Mouse (Mus musculus) CD4-positive, CD25-positive, alpha-beta regulatory T cell, adult 4 months (primary cell): ENCODE results near the gene Akap1. TPM values are rescaled to one million over a fixed set of nuclear protein-coding genes. Genes with fewer than 3 reads are reported as not detected.

Experiments used
- ATAC-seq: one replicate; pipeline ENCODE4 v1.8.0; 2017
- polyA plus RNA-seq, 2 experiments: library from polyadenylated mRNA; unstranded; fragments of 100-300 nt; shearing (Covaris generic); gene quantifications; one replicate each; pipeline ENCODE4 v1.2.1; 2017

Gene Akap1
- polyA plus RNA-seq, 2 experiments from 2014 or later, result 1.3 to 1.6 TPM

GRCm38 (mm10) chr11:88873667-88874030 is 9.3 kb upstream of the Akap1 start:
- no peak for ATAC-seq

- ATAC-seq, result no peak
These were observed 8.8 kb upstream of the Akap1 start for GRCm38 (mm10) chr11:88873027-88873666.

- ATAC-seq, result no peak
These were observed 5.1 kb upstream of the Akap1 start for GRCm38 (mm10) chr11:88869443-88869842.

GRCm38 (mm10) chr11:88863904-88864457 is 405 bp downstream of the Akap1 start:
- no peak for ATAC-seq

GRCm38 (mm10) chr11:88863071-88863903 is 1.1 kb downstream of the Akap1 start:
- no peak for ATAC-seq

GRCm38 (mm10) chr11:88862355-88862754 is 2.0 kb downstream of the Akap1 start:
- ATAC-seq, result no peak

- no peak for ATAC-seq
These were observed 3.3 kb downstream of the Akap1 start for GRCm38 (mm10) chr11:88861060-88861459.

GRCm38 (mm10) chr11:88860641-88861040 is 3.7 kb downstream of the Akap1 start:
- ATAC-seq, result no peak

- no peak for ATAC-seq
These were observed 6.9 kb downstream of the Akap1 start for GRCm38 (mm10) chr11:88857311-88858005.

GRCm38 (mm10) chr11:88856383-88856782 is 8.0 kb downstream of the Akap1 start:
- ATAC-seq, result no peak

- no peak for ATAC-seq
These were observed 8.6 kb downstream of the Akap1 start for GRCm38 (mm10) chr11:88855795-88856194.

- ATAC-seq, result no peak
These were observed 10.8 kb downstream of the Akap1 start for GRCm38 (mm10) chr11:88853588-88853987.

GRCm38 (mm10) chr11:88852806-88853205 is 11.6 kb downstream of the Akap1 start:
- no peak for ATAC-seq

- ATAC-seq, result no peak
These were observed 13.1 kb downstream of the Akap1 start for GRCm38 (mm10) chr11:88851049-88851825.

- ATAC-seq, result no peak
These were observed 14.7 kb downstream of the Akap1 start for GRCm38 (mm10) chr11:88849732-88850131.

GRCm38 (mm10) chr11:88849284-88849683 is 15.1 kb downstream of the Akap1 start:
- ATAC-seq, result no peak

GRCm38 (mm10) chr11:88848590-88848989 is 15.8 kb downstream of the Akap1 start:
- no peak for ATAC-seq

GRCm38 (mm10) chr11:88847281-88848006 is 16.9 kb downstream of the Akap1 start:
- no peak for ATAC-seq

GRCm38 (mm10) chr11:88844384-88844783 is 20.0 kb downstream of the Akap1 start:
- no peak for ATAC-seq

- no peak for ATAC-seq
These were observed 21.1 kb downstream of the Akap1 start for GRCm38 (mm10) chr11:88843305-88843704.

GRCm38 (mm10) chr11:88842315-88842975 is 21.9 kb downstream of the Akap1 start:
- no peak for ATAC-seq
